Mouse (Mus musculus) v-Abl transformed pro-B cells (cell line): ENCODE measurements around the gene Glis1.

ENCODE experiments used
- in situ Hi-C, 2 experiments: fragments of 400-800 bp; cut with MboI; formaldehyde crosslinking; loops; one replicate each; pipeline ENCODE4 v1.15.1; 2025; ENCODE audit not compliant: unreplicated experiment in 2 of 2

Glis1 gene

DNA sequence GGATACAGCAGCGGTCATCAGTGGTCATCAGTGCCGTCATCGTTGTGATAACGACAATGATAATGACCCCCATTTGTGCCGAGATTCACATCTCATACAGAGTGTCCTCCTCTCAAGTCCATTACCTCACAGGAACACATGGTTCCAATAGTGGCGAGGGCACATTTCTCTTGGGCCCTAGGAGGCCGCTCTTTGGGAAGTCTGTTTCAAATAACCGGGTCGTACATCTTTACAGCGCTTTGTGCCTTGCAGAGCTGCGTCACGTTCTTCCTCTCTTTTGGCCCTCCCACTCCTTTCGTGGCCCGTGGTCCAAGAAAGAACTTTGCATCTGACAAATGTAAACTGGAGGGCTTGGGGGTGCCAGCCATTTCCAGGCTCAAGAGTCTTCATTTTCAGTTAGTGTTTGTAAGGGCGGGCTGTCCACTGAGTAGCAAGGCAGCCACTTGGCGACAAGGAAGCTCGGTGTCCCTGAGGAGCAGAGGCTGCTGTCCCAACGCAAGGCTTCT lies 63.1 kb downstream of the Glis1 start:
- in situ Hi-C loops, result no loop called here

- in situ Hi-C loops, result no loop called here
These were observed 68.2 kb downstream of the Glis1 start for GRCm38 (mm10) chr4:107502601-107503051.

DNA sequence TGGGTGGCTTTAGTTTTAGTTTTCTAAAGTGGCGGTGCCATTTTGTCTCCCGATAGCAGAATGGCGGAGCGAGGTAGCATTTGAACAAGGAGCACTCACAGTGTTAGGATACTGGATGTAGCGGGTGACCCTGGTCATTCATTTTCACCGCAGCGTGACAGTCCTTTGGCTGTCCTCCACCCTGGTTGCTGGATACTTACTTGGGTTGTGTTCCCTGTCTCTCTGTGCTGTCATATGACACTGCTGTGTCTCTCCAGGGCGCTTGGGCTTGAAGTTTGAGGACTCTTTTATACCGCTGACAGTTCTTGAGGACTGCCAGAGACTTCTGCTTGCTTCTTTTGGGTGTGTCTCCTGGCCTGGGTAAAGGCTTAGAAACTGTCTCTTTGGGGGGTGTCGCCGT lies 80.6 kb downstream of the Glis1 start:
- in situ Hi-C loops, result no loop called here

DNA sequence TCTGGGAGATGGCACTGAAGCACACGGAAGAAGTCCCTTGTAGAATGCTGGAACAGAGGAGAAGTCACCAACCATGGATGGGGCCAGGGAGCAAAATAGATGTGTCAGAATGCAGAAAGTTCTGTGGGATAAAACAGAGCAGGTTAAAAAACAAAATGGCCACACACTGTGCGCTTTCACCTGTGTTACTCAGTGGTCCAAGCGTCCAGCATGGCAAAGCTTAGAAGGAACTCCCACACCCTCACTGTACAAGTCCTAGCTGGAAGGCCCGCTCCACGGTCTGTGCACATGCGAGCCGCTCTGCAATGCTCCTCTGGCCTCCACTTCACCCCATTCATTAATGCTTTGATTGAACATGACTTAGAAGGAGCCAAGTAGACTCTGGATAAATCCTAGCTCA lies 81.2 kb downstream of the Glis1 start:
- in situ Hi-C loops, result no loop called here

DNA sequence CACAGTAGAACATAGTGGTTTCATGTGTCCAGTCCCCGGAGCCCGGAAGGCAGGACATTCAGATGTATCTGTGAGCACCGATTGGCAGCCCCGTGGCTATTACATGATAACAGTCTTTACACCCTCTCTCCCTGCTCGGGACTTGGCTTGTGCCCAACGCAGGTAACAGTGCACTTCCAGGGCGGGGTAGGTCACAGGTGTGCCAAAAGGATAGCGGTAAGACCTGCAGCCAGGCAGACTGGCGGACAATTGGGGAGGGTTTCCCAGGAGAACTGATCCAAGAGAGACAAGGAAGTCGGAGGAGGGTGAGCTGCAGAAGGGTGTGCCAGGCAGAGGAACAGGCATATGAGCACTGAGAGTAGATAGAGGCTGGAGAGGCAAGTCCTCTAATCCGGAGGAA lies 84.4 kb downstream of the Glis1 start:
- in situ Hi-C loops, result no loop called here

GRCm38 (mm10) chr4:107520071-107520470 lies 85.7 kb downstream of the Glis1 start:
- in situ Hi-C loops, result no loop called here

DNA sequence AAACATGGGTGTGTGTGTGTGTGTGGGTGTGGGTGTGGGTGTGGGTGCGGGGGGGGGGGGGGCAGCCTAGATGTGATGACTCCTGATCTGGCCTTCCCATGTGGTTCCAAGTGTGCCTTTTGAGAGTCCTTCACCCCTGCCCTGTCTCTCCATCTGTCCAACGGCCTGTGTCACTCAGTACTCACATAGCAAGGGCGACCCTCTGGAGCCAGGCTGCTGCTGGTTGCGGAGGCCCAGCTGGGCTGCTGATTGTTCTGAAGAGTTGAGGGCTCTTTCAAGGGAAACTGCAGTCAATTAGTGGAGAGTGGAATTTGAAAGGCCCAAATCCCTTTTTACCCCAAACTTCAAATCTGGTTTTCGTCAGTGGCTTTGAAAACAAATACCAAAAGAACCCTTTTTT lies 86.4 kb downstream of the Glis1 start:
- in situ Hi-C loops, result no loop called here

DNA sequence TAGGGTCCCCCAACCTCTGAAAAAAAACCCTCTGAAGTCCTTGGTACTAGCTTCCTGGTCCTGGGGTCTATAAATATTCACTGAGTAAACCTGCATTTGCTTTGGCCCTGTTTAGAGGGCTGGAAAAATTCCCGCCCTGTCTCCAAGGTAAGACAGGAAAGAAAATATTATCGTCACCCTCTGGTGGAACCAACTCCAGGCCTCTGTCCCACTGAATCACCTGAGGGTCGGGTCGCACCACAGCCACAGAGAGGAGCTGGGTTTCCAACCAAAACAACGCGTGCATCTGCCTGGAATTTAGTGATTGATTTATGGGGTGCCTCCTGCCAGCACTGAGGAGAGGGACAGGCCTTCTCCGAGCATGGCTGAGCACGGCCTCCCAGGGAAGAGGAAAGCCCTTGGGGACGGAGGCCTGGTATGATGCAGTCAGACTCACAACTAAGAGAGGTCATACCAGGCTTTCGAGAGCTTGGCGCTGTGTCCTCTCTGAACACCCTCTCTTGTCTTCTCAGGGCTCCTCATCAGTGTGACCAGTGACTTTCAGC lies 89.3 kb downstream of the Glis1 start:
- in situ Hi-C loops, result no loop called here

GRCm38 (mm10) chr4:107535126-107535525 lies 100.7 kb downstream of the Glis1 start:
- in situ Hi-C loops, result no loop called here

- in situ Hi-C loops, result no loop called here
These were observed 103.7 kb downstream of the Glis1 start for GRCm38 (mm10) chr4:107538116-107538515.

- in situ Hi-C loops, result no loop called here
These were observed 104.2 kb downstream of the Glis1 start for GRCm38 (mm10) chr4:107538561-107538960.

- in situ Hi-C loops, result no loop called here
These were observed 104.6 kb downstream of the Glis1 start for GRCm38 (mm10) chr4:107539021-107539420.

DNA sequence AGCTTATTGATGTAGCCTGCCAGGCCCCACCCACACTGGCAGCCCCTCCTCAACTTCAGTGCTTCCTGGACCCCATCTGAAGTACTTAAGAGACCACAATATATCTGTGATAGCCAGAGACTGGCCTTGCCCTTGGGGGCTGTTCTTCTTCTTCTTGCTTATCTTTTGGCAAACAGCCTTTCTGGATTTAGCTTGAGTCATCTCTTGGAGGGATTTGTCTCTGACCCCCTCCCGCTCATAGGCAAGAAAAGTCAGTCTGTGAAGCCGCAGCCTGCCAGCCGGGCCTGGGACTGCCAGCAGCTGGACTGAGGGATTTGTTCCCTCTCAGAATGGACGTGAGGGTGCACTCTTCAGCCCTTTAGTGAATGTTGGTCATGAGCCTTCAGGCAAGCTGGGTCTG lies 107.4 kb downstream of the Glis1 start:
- in situ Hi-C loops, result no loop called here

GRCm38 (mm10) chr4:107544843-107545242 lies 110.5 kb downstream of the Glis1 start:
- in situ Hi-C loops, result no loop called here

DNA sequence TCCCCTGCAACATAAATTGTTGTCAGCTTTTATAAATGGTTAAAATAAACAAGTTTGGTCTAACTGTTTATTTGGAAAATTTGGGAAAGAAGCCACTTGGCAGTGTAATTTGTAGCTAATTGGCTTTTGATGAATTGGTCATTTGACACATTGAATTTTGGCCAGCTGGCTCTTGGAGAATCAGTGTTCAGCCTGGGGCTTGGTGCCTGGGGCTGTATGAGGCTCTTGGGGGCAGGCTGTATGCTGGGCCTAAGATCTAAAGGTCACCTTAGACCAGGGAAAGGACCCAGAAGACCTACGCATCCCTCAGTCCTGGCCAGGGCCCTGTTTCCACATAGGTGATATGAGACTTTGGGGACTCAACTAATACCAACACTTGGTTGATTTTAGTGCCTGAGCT lies 111.3 kb downstream of the Glis1 start:
- in situ Hi-C loops, result no loop called here

DNA sequence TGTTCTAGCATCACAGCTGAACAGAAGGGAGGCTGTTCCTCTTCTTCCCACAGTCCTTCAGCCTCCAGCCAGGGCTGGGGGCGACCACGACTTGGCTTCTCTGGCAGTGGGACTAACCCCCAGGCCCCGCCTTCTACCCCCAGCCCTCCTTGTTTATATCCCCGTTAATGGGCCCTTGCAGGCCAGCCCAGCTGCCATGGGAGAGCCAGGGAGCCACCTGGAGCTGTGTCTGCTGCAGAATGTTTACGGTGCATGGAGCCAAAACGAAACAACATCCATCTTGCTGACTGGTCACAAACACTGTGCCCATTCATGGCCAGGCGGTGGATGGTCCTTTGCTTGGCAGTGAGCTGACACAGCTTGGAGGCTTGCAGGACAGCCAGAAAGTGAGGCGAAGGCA lies 112.1 kb downstream of the Glis1 start:
- in situ Hi-C loops, result no loop called here

GRCm38 (mm10) chr4:107550096-107550495 lies 115.7 kb downstream of the Glis1 start:
- in situ Hi-C loops, result no loop called here

DNA sequence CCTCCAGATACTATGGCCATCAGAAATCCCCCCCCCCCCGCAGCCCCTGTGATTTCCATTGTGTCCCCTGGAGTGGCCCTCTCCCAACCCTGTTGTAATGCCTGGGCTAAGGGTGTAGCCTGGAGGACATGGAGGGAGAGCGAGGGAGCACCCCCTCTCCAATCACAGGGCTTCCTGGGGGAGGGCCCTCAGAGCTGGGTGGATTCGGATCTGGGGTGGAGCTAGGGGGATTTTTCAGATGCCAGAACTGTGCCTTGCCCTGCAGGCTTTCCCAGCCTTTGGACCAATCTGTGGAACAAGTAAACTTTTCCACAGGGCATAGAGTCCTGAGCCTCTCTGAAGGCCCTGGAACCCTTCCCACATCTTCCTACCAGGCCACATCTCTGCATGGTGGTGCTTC lies 116.2 kb downstream of the Glis1 start:
- in situ Hi-C loops, result no loop called here

DNA sequence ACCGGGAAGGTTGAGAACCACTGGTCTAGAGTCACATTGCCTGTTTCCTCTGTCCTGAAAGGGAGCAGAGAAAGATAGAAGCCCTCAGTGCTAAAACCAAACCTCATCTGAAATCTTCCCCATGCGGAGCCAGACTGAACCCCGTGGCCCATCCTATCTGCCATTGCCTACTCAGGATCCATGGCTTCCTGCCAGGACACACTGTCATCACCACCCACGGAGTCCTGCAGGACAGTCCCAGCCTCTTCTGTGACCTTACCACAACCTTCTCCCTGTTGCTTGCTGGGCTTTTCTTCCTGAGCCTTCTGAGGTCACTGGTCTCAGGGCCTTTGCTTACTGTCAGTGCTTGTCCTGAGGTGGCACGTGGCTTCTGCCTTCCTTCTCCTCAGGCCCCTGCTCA lies 118.3 kb downstream of the Glis1 start:
- in situ Hi-C loops, result no loop called here

- in situ Hi-C loops, result no loop called here
These were observed 119.4 kb downstream of the Glis1 start for GRCm38 (mm10) chr4:107553774-107554173.

GRCm38 (mm10) chr4:107558801-107559200 lies 124.4 kb downstream of the Glis1 start:
- in situ Hi-C loops, result no loop called here

GRCm38 (mm10) chr4:107561056-107561455 lies 126.7 kb downstream of the Glis1 start:
- in situ Hi-C loops, result no loop called here

GRCm38 (mm10) chr4:107568159-107568558 lies 133.8 kb downstream of the Glis1 start:
- in situ Hi-C loops, result no loop called here
